Mouse (Mus musculus) right cerebral cortex, postnatal 36 days (tissue): ENCODE data around the gene Nptn.

Experiments
- DNase-seq, 2 experiments: peaks; one replicate each; pipeline ENCODE4 v3.0.0; 2022; ENCODE audit warnings: low spot score in 2 of 2, mixed read lengths in 1 of 2

The Nptn gene

GRCm38 (mm10) chr9:58656396-58656795 lies 74.4 kb downstream of the Nptn start:
- DNase-seq: no peak

GRCm38 (mm10) chr9:58656824-58657223 lies 74.8 kb downstream of the Nptn start:
- no peak for DNase-seq

GRCm38 (mm10) chr9:58657735-58658512 lies 75.9 kb downstream of the Nptn start:
- no peak for DNase-seq

- DNase-seq: no peak
Observed at GRCm38 (mm10) chr9:58658596-58659309, 76.7 kb downstream of the Nptn start.

- no peak for DNase-seq
Observed at GRCm38 (mm10) chr9:58659331-58659730, 77.3 kb downstream of the Nptn start.

- no peak for DNase-seq
Observed at GRCm38 (mm10) chr9:58659989-58660388, 77.9 kb downstream of the Nptn start.

GRCm38 (mm10) chr9:58660673-58661072 lies 78.6 kb downstream of the Nptn start:
- DNase-seq: no peak

GRCm38 (mm10) chr9:58662007-58662406 lies 80.0 kb downstream of the Nptn start:
- no peak for DNase-seq

- DNase-seq: no peak
Observed at GRCm38 (mm10) chr9:58662791-58663190, 80.8 kb downstream of the Nptn start.

- DNase-seq: no peak
Observed at GRCm38 (mm10) chr9:58665492-58665891, 83.5 kb downstream of the Nptn start.

- DNase-seq: no peak
Observed at GRCm38 (mm10) chr9:58666191-58666590, 84.2 kb downstream of the Nptn start.

- no peak for DNase-seq
Observed at GRCm38 (mm10) chr9:58667244-58667643, 85.2 kb downstream of the Nptn start.

- no peak for DNase-seq
Observed at GRCm38 (mm10) chr9:58668171-58668570, 86.1 kb downstream of the Nptn start.

GRCm38 (mm10) chr9:58669071-58669470 lies 87.0 kb downstream of the Nptn start:
- no peak for DNase-seq

GRCm38 (mm10) chr9:58669819-58670218 lies 87.8 kb downstream of the Nptn start:
- no peak for DNase-seq

GRCm38 (mm10) chr9:58672474-58672873 lies 90.4 kb downstream of the Nptn start:
- no peak for DNase-seq

GRCm38 (mm10) chr9:58674736-58675135 lies 92.7 kb downstream of the Nptn start:
- no peak for DNase-seq

GRCm38 (mm10) chr9:58675371-58675770 lies 93.3 kb downstream of the Nptn start:
- no peak for DNase-seq

GRCm38 (mm10) chr9:58681411-58681810 lies 99.4 kb downstream of the Nptn start:
- no peak for DNase-seq

GRCm38 (mm10) chr9:58682106-58682505 lies 100.1 kb downstream of the Nptn start:
- no peak for DNase-seq

- DNase-seq: no peak
Observed at GRCm38 (mm10) chr9:58683372-58683771, 101.3 kb downstream of the Nptn start.

- DNase-seq: no peak
Observed at GRCm38 (mm10) chr9:58685290-58685689, 103.2 kb downstream of the Nptn start.

- no peak for DNase-seq
Observed at GRCm38 (mm10) chr9:58688076-58688475, 106.0 kb downstream of the Nptn start.
